ENCODE assay signal across 26 mouse cellular contexts in the genomic region with DNA sequence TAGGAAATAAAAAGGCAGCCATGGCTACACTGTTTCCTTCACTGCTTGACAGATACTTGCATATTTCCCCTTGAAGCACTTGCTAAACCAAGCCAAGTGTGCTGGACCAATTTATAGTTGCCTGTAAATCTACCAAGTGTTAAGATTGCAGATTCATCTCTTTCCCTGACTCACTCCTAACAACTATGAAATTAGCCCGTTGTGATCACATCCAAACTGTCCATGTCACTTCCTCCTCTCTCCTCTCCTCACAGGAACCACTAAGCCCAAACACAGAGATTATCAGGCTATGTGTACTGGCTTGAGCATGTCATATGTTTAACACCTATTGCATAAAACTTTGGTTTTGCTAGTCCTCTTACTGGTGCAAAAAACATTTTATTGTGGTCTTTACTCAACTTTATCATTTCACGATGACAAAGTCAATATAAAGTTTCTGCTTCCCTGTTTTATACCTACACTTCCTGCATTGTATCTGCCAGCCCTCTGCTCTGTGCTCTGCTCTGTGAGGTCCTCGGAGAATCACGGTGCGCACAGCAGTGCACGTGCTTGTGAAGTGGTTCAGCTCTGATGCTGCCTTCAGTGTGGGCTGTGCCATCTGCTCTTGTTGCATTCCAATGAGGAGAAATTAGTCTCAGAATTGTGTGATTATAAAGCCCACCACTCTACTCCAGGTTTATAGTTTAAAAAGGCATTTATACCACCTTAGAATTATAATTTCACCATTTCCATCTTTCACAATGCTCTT.
DNase-seq lines count a peak whose midpoint lies in the region; ATAC-seq and TF ChIP-seq lines count a peak whose summit lies in the region.
"Had no signal": no experiment of that assay in that cellular context is flagged by ENCODE, and none has a peak within 500 bp of the region (broad histone marks: within the 10 kb centered on the region; RNA-seq: fewer than 3 reads in every experiment).

No protein-coding gene starts in this region.

- H3K27ac ChIP-seq in layer of hippocampus, adult 2 months: peak overlapping the region; percentile 40
- H3K27ac ChIP-seq: embryonic facial prominence, embryonic 12.5 days; heart, embryonic 13.5 days; hindbrain, embryonic 15.5 days; intestine, embryonic 15.5 days; left cerebral cortex, adult 2 months; limb, embryonic 12.5 days; liver, embryonic 12.5 days; neural tube, embryonic 15.5 days had no signal

- DNase-seq in cerebellum, postnatal 10 days: peak; percentile 11 to 41
- DNase-seq in cerebellum, postnatal 4 days (ENCODE audit: low spot score in 2 of 2): no peak
- DNase-seq in layer of hippocampus, adult 2 months (ENCODE audit: low spot score in 2 of 2): peak; percentile 8 to 29
- DNase-seq in layer of hippocampus, adult 9-10 months (ENCODE audit: low spot score): no peak
- DNase-seq in brain, adult 2 months (ENCODE audit: low read depth, low spot score): peak; percentile 55
- no peak for DNase-seq in adrenal gland, adult 18-20 months (ENCODE audit: low spot score in 2 of 2)
- DNase-seq: adrenal gland, postnatal 10 days; cerebellum, adult 11-12 months; heart, adult 11 months; kidney, adult 9 months; kidney, postnatal 4 days; lung, embryonic 14.5 days; lung, postnatal 36 days had no signal

- TF ChIP-seq CTCF in layer of hippocampus, adult 2 months (conservative IDR thresholded peaks at IDR 0.05): no peak

- peak; percentile 49 for ATAC-seq in megakaryocyte, adult 5-6 weeks (ENCODE audit: poor library complexity, severe bottlenecking)
- no peak for ATAC-seq in megakaryocyte-erythroid progenitor cell, adult 5-6 weeks (replicated peaks; ENCODE audit: low FRiP score, low TSS enrichment, poor library complexity, severe bottlenecking)
- ATAC-seq: CD4-positive, CD25-positive, alpha-beta regulatory T cell, adult 4 months; intestine, embryonic 15.5 days; liver, embryonic 12.5 days; Patski had no signal

- H3K4me3 ChIP-seq in layer of hippocampus, adult 2 months: no peak overlapping the region
- H3K4me3 ChIP-seq: embryonic facial prominence, embryonic 12.5 days; heart, embryonic 13.5 days; hindbrain, embryonic 15.5 days; intestine, embryonic 15.5 days; left cerebral cortex, adult 2 months; limb, embryonic 12.5 days; liver, embryonic 12.5 days; myocyte; neural tube, embryonic 15.5 days had no signal

Comparison
In these comparisons a context has a peak if more than half of its experiments do, and no peak if none do; other contexts are left out.
1. DNase-seq: peak in cerebellum, postnatal 10 days (2 of 2), layer of hippocampus, adult 2 months (2 of 2) and brain, adult 2 months (single experiment); none in cerebellum, postnatal 4 days (0 of 2), layer of hippocampus, adult 9-10 months (single experiment) and adrenal gland, adult 18-20 months (0 of 2).